Mouse (Mus musculus) forebrain, embryonic 15.5 days (tissue): ENCODE results near the gene Igfbpl1. TPM values are rescaled to one million over a fixed set of nuclear protein-coding genes. Genes with fewer than 3 reads are reported as not detected.

Experiments
- ATAC-seq: fragments of 200-750 bp; cut with Nextera tagmentation; replicated peaks from 2 replicates; pipeline ENCODE4 v1.8.0; 2017; ENCODE audit warnings: mild to moderate bottlenecking, moderate TSS enrichment, moderate library complexity
- H3K27ac ChIP-seq: fragments of 300-500 bp; sonication (generic); replicated peaks from 2 replicates; pipeline ENCODE4 v1.5.1; 2015; ENCODE audit warnings: mild to moderate bottlenecking, inconsistent platforms
- H3K27me3 ChIP-seq: fragments of 300-500 bp; sonication (generic); 2 replicates; pipeline ENCODE4 v1.6.1; 2015; ENCODE audit warnings: inconsistent platforms
- H3K36me3 ChIP-seq: fragments of 300-500 bp; sonication (generic); 2 replicates; pipeline ENCODE4 v1.6.1; 2015; ENCODE audit warnings: mild to moderate bottlenecking, inconsistent platforms
- H3K4me1 ChIP-seq: fragments of 300-500 bp; sonication (generic); 2 replicates; pipeline ENCODE4 v1.6.1; 2015; ENCODE audit warnings: inconsistent platforms
- H3K4me2 ChIP-seq: fragments of 300-500 bp; sonication (generic); replicated peaks from 2 replicates; pipeline ENCODE4 v1.6.1; 2015; ENCODE audit warnings: mild to moderate bottlenecking, inconsistent platforms
- H3K4me3 ChIP-seq: fragments of 300-500 bp; sonication (generic); 2 replicates; pipeline ENCODE4 v1.5.1; 2015; ENCODE audit warnings: mild to moderate bottlenecking, inconsistent platforms
- H3K9ac ChIP-seq: fragments of 300-500 bp; sonication (generic); replicated peaks from 2 replicates; pipeline ENCODE4 v1.6.1; 2015; ENCODE audit warnings: mild to moderate bottlenecking, inconsistent platforms
- H3K9me3 ChIP-seq: fragments of 300-500 bp; sonication (generic); 2 replicates; pipeline ENCODE4 v1.6.1; 2016; ENCODE audit warnings: inconsistent platforms
- WGBS: fragments of 180-500 bp; shearing (Covaris S2); methylation state at CpG from one replicate; pipeline ENCODE4 v1.1.7; 2015; ENCODE audit warnings: mixed read lengths; 5-methylcytosine and 5-hydroxymethylcytosine counted together
- polyA plus RNA-seq: library from polyadenylated mRNA; unstranded; fragments of >200 nt; fragmentation: Nextera tagmentation; extraction: Ambion mirVana; gene quantifications from 2 replicates; pipeline ENCODE4 v1.2.1, GENCODE M21; 2015

Gene Igfbpl1
- polyA plus RNA-seq, 1 experiment from 2014 or later, result 114 TPM

GRCm38 (mm10) chr4:45788446-45789081 is 38.2 kb downstream of the Igfbpl1 start:
- 79% methylated on average over 13 of the region's 13 CpGs for WGBS
- no peaks in the 10 kb centered on the region for H3K9me3 ChIP-seq
- H3K36me3 ChIP-seq, result no peaks in the 10 kb centered on the region
- H3K4me1 ChIP-seq, result peaks cover 18% of the 10 kb centered on the region
- no peaks in the 10 kb centered on the region for H3K27me3 ChIP-seq
- peak overlapping the region; percentile 66 for H3K27ac ChIP-seq
- no peak overlapping the region for H3K4me3 ChIP-seq
- no peak overlapping the region for H3K9ac ChIP-seq
- no peak overlapping the region for H3K4me2 ChIP-seq
- no peak for ATAC-seq

GRCm38 (mm10) chr4:45786674-45787073 is 40.0 kb downstream of the Igfbpl1 start:
- Histone ChIP-seq H3K27me3 (no peaks in the 10 kb centered on the region), H3K4me2 (no peak overlapping the region), H3K27ac (peak overlapping the region; percentile 7; the same call in 1 of the 2 replicates), H3K9ac (no peak overlapping the region), H3K4me1 (peaks cover 18% of the 10 kb centered on the region), H3K4me3 (no peak overlapping the region), H3K9me3 (no peaks in the 10 kb centered on the region), H3K36me3 (no peaks in the 10 kb centered on the region)
- no peak for ATAC-seq
- 44% methylated on average over 4 of the region's 4 CpGs for WGBS

DNA sequence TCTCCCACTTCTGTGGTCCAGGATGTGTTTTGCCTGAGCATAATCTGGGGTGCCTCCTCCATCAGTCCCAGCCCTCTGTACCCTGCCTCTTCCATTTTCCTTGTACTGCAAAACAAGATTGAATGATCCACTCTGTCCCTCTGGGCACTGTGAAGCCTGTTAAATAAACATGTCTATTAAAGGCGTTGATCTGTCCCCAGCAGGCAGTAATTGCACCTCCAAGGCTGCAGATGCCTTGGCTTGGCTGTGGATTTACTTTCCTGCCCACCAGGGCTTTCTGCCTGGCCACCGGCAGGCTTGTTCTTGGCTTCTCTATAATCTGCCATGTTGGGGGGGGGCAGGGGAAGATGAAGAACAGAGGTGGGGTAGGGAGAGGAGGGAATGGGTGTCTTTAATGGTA is 40.8 kb downstream of the Igfbpl1 start:
- H3K27me3 ChIP-seq, result no peaks in the 10 kb centered on the region
- H3K9ac ChIP-seq, result no peak overlapping the region
- H3K9me3 ChIP-seq, result no peaks in the 10 kb centered on the region
- no peak overlapping the region for H3K4me3 ChIP-seq
- no peak overlapping the region for H3K4me2 ChIP-seq
- peak; percentile 48; the same call in 1 of the 2 replicates for ATAC-seq
- peaks cover 18% of the 10 kb centered on the region for H3K4me1 ChIP-seq
- H3K36me3 ChIP-seq, result no peaks in the 10 kb centered on the region
- WGBS, result 22% methylated on average over 2 of the region's 2 CpGs
- H3K27ac ChIP-seq, result 0 out of 2 replicates have a peak overlapping the region, but pooled peaks have one; percentile 23

DNA sequence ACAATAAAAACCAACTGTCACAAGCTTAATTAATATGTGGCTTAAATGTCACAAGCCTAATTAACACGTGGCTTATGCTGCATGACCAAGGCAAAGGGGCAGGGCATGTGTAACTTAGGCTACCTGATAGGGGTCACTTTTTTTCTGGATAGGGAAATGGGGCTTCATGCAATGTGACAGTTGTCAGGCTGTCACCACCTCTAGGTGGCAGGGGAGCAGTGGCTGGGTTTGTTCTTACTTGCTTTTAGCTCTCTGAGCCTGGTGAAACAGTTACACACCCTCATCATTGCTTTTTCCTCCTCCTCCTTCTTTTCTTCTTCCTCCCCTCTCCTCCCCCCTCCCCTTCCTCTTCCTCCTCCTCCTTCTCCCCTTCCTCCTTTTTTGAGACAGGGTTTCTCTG is 43.1 kb downstream of the Igfbpl1 start:
- no peaks in the 10 kb centered on the region for H3K9me3 ChIP-seq
- peaks cover 6% of the 10 kb centered on the region; the same call in 1 of the 2 replicates for H3K4me1 ChIP-seq
- H3K27me3 ChIP-seq, result no peaks in the 10 kb centered on the region
- no peaks in the 10 kb centered on the region for H3K36me3 ChIP-seq
- no peak overlapping the region for H3K4me2 ChIP-seq
- no peak for ATAC-seq
- no peak overlapping the region for H3K27ac ChIP-seq
- WGBS, result 51% methylated on average over 1 of the region's 1 CpGs
- no peak overlapping the region for H3K9ac ChIP-seq
- H3K4me3 ChIP-seq, result no peak overlapping the region

GRCm38 (mm10) chr4:45771619-45772018 is 55.1 kb downstream of the Igfbpl1 start:
- Histone ChIP-seq H3K4me3 (no peak overlapping the region), H3K4me2 (no peak overlapping the region; the same call in 1 of the 2 replicates), H3K27me3 (no peaks in the 10 kb centered on the region), H3K9me3 (no peaks in the 10 kb centered on the region), H3K36me3 (no peaks in the 10 kb centered on the region), H3K9ac (peak overlapping the region; percentile 38; the same call in 1 of the 2 replicates), H3K27ac (peak overlapping the region; percentile 90), H3K4me1 (peaks cover 52% of the 10 kb centered on the region)
- under 1% methylated on average over 5 of the region's 5 CpGs for WGBS
- peak; percentile 75 for ATAC-seq

DNA sequence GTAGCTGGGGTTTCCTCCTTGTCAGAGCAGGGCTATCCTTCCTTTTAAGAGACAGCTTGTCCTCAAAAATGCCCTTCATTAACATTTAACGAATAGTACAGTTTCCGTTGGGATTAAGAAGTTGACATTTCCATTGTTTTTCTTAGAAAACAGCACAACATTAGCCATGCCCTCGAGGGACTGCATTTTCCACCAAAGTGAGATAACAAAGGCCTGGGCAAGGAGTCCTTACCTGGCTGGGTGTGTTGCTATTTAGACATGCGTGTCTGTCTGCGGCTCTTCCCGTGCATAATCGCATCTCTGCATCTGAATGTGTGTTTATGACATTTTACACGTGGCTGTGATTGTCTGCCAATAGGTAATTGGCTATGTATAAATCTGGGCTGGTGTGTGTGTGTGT is 55.5 kb downstream of the Igfbpl1 start:
- WGBS, result 4% methylated on average over 8 of the region's 8 CpGs
- Histone ChIP-seq H3K9me3 (no peaks in the 10 kb centered on the region), H3K27ac (peak overlapping the region; percentile 90), H3K36me3 (no peaks in the 10 kb centered on the region), H3K4me3 (no peak overlapping the region), H3K4me1 (peaks cover 57% of the 10 kb centered on the region), H3K27me3 (no peaks in the 10 kb centered on the region), H3K9ac (peak overlapping the region; percentile 38; the same call in 1 of the 2 replicates), H3K4me2 (no peak overlapping the region; the same call in 1 of the 2 replicates)
- no peak for ATAC-seq

DNA sequence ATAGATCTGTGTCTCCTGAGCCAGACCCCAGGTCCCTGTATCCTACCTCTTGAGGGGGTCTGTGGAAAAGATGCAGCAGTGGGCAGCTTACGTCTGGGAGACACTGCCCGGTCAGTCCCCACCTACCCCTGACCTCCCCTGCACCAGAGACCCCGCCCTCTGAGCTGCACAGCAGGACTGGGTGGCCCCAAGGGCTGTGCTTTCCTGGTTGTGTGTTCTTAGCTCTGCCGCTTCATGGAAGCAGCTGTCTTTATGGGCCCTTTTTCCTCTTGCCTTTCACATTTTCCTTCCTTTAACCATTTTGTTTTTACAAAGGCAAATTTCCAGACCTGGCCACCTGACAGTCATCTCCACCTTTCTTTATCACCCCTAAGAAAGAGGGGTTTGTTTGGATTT is 56.1 kb downstream of the Igfbpl1 start:
- Histone ChIP-seq H3K27me3 (no peaks in the 10 kb centered on the region), H3K4me1 (peaks cover 62% of the 10 kb centered on the region), H3K27ac (peak overlapping the region; percentile 90), H3K4me3 (no peak overlapping the region), H3K36me3 (no peaks in the 10 kb centered on the region), H3K4me2 (no peak overlapping the region; the same call in 1 of the 2 replicates), H3K9me3 (no peaks in the 10 kb centered on the region), H3K9ac (peak overlapping the region; percentile 38)
- WGBS, result 14% methylated on average over 4 of the region's 4 CpGs
- ATAC-seq, result peak; percentile 15; the same call in 1 of the 2 replicates

DNA sequence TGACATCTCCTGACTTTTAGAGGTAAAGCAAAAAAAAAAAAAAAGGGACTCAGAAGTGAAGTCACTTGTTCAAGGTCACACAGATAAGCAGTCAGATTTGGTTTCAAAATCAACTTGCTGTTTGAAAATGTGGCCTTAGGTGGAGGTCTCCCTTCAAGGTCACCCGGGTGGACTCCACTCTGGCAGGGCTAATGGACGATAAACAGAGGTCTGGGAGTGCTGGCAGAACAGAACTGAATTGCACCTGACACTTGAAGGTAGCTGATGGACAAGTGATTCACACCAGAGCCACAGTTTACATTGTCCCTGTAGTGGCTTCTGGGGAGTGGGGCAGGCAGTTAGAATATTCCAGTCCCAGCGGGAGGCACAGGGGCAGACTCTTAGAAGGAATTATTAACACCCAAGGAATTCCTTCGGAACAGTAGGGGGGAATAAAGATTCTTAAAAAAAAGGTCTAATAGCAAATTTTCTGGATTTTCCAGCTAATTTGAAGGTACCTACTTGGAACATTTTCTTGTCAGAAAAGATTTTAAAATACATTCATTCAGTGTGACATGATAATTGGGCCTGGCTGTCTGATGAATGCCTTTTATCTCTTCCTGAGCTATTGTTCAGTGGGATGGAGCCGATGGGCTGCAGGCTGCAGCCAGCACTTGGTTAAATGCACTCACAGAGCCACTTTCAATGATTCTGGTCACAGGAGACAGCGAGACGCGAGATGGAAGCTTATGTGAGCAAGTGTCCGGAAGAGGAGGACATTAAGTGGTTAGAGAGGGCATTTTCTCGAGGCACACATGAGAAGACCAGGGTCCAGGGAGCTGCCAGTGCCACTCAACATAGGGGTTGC is 56.7 kb downstream of the Igfbpl1 start:
- H3K9me3 ChIP-seq, result no peaks in the 10 kb centered on the region
- H3K36me3 ChIP-seq, result no peaks in the 10 kb centered on the region
- no peaks in the 10 kb centered on the region for H3K27me3 ChIP-seq
- no peak for ATAC-seq
- peak overlapping the region; percentile 90 for H3K27ac ChIP-seq
- no peak overlapping the region; the same call in 1 of the 2 replicates for H3K4me2 ChIP-seq
- H3K4me3 ChIP-seq, result no peak overlapping the region
- H3K9ac ChIP-seq, result no peak overlapping the region
- WGBS, result 9% methylated on average over 10 of the region's 10 CpGs
- H3K4me1 ChIP-seq, result peaks cover 68% of the 10 kb centered on the region

- no peaks in the 10 kb centered on the region for H3K27me3 ChIP-seq
- H3K4me3 ChIP-seq, result no peak overlapping the region
- WGBS, result 22% methylated on average over 10 of the region's 10 CpGs
- no peaks in the 10 kb centered on the region for H3K9me3 ChIP-seq
- no peaks in the 10 kb centered on the region for H3K36me3 ChIP-seq
- H3K9ac ChIP-seq, result peak overlapping the region; percentile 11
- ATAC-seq, result no peak
- no peak overlapping the region for H3K4me2 ChIP-seq
- peaks cover 77% of the 10 kb centered on the region for H3K4me1 ChIP-seq
- peak overlapping the region; percentile 90 for H3K27ac ChIP-seq
Observed at GRCm38 (mm10) chr4:45769141-45769540, 57.6 kb downstream of the Igfbpl1 start.

- WGBS, result 53% methylated on average over 11 of the region's 11 CpGs
- ATAC-seq, result no peak
- Histone ChIP-seq H3K9me3 (no peaks in the 10 kb centered on the region), H3K27me3 (no peaks in the 10 kb centered on the region), H3K9ac (no peak overlapping the region), H3K4me2 (no peak overlapping the region), H3K36me3 (no peaks in the 10 kb centered on the region), H3K27ac (peak overlapping the region; percentile 90), H3K4me3 (no peak overlapping the region), H3K4me1 (peaks cover 88% of the 10 kb centered on the region)
Observed at GRCm38 (mm10) chr4:45767891-45768558, 58.7 kb downstream of the Igfbpl1 start.

DNA sequence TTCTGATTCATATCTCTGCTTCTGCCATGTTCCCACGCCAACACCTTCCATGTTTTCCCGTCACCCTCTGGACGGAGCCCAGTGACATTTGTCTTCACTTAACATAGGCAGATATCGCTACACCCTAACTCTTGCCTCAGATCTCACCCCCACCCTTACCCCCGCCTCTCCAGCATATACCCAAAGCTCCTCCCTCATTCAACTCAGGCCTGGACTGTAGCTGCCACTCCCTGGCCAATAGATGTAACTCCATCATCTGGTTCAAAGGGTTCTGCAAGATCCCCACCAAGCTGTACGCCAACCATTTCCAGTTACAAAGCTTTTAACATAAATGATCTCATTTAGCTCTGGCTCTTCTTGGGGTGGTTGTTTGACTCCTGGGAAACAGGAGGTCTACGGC is 59.9 kb downstream of the Igfbpl1 start:
- Histone ChIP-seq H3K9ac (no peak overlapping the region), H3K4me3 (no peak overlapping the region), H3K4me1 (peaks cover 93% of the 10 kb centered on the region), H3K27ac (peak overlapping the region; percentile 89), H3K4me2 (no peak overlapping the region), H3K36me3 (no peaks in the 10 kb centered on the region), H3K9me3 (no peaks in the 10 kb centered on the region), H3K27me3 (no peaks in the 10 kb centered on the region)
- WGBS, result 82% methylated on average over 7 of the region's 7 CpGs
- ATAC-seq, result no peak
